Mouse (Mus musculus): ENCODE data around the gene D130043K22Rik. TPM values are rescaled to one million over a fixed set of nuclear protein-coding genes. Genes with fewer than 3 reads are reported as not detected.

The D130043K22Rik gene
- not detected for total RNA-seq (2021)
- long read RNA-seq, experiment 1, result 0 reads
- long read RNA-seq, experiment 2, result 0 reads

DNA sequence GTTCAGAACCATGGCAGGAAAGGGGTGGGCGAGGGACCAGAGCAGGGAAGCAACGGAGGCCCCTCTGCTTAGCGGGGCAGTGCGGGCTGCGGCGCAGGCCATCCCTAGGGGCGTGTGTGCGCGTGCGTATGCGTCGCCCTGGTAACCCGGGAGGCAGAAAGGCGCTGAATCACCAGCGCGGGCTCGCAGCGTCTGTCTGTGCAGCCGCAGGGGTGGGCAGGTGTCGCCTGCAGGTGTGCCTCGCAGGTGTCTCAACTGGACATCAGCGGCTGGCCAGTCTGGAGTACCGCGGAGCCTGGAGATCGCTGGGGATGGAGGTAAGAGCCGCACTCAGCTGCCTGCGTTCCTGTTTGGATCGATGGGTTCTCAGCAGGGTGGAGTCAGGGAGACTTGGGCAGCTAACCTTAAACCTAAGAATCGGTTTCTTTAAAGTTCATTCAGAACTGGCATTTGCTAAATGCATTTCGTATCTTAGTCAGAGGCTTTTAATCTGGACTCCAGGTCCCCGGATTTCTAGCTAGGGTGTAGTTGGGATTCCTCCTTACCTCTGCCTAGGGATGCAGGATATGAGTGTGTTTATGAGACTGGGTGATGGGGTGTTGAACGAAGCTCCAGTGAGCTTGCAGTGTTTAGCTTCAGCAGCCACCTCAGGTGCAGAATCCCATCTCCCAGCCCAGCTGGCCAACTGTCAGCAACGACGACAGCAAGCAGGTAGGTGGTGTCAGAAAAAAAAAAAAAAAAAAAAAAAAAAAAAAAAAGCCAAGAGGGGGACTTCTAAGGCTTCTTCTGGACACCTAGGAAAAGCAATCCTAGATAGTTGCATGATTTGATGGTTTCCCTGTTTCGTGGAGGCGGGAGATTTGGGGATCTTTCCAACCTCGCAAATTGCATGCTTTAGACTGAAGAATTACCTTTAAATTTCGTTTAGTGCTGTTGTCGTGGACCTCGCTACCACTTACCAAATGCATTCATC lies at the start of gene D130043K22Rik:
Gene D130043K22Rik, plus strand, starts transcription at position 153 of the 973 bp plus-strand sequence.
- no peak for DNase-seq
- intact Hi-C loops (cut with DNase I), result no loop called here

DNA sequence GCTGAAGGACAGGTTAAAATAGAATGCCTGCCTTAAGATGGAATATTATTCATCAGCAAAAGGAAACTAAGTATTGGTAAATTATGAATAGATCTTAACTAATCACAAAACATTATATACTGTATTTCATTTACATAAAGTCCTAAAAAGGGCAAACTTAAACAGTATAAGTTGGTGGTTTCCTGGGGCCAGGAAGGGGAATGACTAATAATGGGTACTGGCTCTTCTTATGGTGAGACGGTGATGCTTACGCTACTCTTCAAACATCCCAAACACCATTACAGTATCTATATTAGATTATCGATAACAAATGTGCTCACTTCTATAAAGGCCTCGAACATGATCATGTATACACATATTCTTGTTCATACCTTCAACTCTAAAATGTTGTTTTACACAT lies 46.2 kb upstream of the D130043K22Rik start:
- DNase-seq, result no peak
- intact Hi-C loops (cut with DNase I), result no loop called here

DNA sequence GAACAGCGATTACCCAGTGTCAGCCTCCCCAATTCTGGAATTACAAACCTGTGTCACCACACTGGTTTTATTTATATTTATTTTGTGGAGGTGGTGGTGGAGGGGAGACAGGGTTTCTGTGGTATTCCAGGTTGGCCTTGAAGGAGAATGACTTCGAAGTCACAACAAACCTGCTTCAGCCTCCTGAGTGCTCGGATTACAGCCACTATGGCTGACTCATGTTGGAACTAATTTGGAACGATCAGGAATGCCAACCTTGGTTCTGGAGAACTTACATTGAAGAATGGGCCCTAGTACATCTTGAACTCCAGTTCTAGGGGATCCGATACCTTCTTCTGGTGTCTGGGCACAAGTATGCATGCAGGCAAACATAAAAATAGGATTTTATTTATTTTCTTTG lies 45.6 kb upstream of the D130043K22Rik start:
- DNase-seq, result no peak
- intact Hi-C loops (cut with DNase I), result no loop called here

DNA sequence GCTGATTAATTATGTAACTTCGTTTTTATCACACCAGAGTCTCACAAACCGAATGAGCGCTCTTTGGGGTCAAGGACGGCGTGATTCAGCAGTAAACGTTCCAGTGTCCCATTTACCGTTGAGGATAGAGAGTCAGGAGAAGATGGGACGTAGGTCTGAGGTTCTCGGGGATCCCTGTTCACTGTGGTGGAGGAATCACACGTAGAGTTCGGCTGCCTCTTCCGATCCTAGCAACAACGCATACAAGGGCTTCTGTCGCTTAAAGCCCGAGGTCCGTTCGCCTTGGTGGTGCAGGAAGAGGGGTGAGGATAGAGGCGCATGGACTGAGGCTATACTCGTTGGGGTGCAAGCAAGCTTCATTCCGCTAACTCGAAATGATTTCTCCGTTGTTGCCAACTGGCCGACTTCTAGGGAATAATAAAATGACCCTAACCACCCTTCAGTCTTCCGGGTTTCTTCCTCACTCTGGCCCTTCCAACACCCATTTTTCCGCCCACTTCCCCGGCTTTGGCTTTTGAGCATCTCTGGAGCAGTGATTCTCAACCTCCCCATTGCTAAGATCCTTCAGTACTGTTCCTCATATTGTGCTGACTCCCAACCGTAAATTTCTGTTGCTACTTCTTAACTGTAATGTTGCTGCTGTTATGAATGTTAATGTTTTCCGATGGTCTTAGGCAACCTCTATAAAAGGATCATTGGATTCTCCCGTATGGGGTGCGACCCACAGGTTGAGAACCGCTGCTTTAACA lies 44.8 kb upstream of the D130043K22Rik start:
- intact Hi-C loops (cut with DNase I), result loop anchor here (5.0 kb wide), 1 partner anchor 38 kb away; the partner anchor contains the start of gene Gmnn
- DNase-seq, result peak; percentile 23 to 56

DNA sequence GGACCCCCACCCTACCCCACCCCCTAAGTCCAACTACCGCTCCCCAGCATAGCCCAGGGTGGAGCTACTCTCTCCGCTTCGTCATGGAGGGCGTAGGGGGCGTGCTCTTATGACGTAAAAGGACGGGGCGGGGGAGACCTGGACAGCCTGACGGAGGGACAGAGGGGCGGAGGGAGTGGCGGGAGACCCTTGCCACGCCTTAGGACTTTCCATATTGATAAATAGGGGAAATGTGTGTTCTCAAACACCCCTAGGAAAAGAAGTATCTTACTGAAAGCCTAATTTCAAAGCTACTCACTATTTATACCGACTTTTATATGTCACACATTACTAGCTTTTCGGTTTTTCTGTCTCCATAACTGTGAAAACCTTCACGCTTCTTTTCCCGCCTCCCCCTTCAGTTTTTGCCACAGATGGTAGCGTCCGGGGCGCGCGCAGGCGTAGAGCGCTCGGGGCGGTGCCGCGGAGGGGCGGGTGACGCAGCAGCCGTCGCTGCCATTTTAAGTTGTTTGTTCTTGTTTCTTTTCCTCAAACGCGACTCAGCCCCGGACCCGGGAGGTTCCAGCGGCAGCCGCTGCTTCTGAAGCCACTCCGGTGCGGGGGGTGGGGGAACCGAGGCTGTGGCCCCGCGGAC lies 44.1 kb upstream of the D130043K22Rik start:
- DNase-seq, result peak; percentile 93 to 96
- intact Hi-C loops (cut with DNase I), result loop anchor here (5.0 kb wide), 1 partner anchor 38 kb away; the partner anchor contains the start of gene Gmnn

DNA sequence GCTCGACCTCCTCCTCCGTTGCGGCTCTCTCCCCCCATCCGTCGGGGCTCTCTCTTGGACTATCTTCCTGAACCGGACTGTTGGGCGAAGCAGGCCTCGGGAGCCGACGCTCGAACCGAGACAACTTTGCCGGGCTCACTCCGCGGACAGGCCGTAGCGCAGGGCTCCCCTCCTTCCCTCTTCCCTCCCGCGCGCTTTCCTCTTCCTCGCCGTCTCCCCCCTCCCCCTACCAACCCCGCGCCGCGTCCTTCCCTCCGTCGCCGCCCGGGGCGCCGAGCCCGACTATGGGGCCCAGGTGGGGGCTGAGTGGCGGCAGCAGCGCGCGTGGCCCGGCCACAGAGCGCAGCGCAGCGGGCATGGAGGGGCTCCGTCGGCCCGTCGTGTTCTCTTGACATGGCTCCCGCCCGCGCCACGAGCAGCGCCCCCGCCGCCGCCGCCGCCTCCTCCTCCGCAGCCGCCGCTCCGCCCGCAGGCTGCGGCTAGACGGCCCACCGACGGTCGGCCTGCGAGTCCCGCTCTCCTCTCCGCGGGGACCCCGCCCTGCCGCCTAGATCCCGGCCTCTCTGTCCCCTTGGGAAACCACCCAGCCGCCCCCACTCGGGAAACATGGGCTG lies 43.5 kb upstream of the D130043K22Rik start, which contains the start of gene BC005537:
Gene BC005537, plus strand, starts transcription at position 350 of the 614 bp plus-strand sequence.
- intact Hi-C loops (cut with DNase I), result loop anchor here (5.0 kb wide), 1 partner anchor 39 kb away; the partner anchor contains the start of gene Gmnn
- peak in 1 of 2 experiments; percentile 23 for DNase-seq

DNA sequence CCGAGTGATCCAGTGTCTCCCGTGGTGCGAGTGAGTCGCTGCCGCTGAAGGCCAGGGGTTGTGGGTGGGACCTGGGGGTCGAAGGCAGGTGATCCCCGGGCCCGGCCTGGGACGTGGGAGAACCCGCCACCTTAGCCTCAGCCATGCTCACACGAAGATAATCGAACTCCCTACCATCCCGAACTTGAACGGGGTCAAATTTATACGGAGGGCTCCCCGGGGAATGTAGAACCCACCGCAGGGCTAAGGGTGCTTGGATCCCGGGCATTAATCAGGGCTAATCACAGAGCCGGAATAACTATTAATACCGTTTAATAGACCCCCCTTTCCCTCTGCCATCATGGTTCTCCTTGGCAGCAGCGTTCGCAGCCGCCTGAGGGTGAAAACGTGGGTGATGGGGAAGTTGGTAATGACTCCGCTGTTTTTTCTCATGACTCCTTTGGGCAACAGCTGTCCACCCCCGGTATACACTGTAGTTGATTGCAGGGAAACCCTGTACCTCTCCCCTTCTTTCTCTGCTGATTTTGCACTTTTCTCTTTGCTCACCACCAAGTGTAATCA lies 42.7 kb upstream of the D130043K22Rik start:
- DNase-seq, result peak in 1 of 2 experiments; percentile 24

DNA sequence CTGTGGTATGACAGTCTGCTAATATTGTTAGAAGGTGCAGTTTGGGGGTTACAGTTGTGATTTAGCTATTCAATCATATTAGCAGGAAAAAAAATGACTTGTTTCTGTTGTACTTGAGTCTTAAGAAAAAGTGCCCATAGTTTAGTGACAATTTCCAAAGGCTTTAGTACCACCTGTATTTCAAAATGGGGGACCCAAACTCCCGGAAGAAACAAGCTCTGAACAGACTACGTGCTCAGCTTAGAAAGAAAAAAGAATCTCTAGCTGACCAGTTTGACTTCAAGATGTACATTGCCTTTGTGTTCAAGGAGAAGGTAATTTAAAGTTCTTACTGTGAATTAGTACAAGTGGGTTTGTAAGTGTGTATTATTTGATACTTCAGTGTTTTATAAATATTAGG lies 41.7 kb upstream of the D130043K22Rik start:
- intact Hi-C loops (cut with DNase I), result loop anchor here (5.0 kb wide), 1 partner anchor 41 kb away; the partner anchor contains the start of gene Gmnn
- DNase-seq, result no peak

More for the DNA sequence above, 42.7 kb upstream of the D130043K22Rik start:
- intact Hi-C loops (cut with DNase I), result loop anchor here (5.0 kb wide), 1 partner anchor 40 kb away; the partner anchor contains the start of gene Gmnn

DNA sequence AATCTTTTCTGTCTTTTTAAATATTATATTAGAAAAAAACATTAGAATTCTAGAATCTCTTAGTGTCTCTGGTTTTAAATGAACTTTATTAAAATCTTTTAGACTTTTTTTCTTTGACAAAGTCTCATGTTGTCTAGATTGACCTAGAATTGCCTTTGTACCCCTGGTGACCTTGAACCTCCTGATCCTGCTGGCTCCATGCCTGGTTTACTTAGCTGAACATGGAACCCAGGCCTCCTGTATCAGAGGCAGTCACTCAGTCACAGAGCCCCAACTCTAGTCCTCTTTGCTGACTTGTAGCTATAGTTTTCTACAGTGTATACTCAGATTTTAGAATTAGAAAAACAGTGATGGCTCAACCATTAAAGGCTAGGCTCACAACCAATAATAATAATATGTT lies 38.9 kb upstream of the D130043K22Rik start:
- intact Hi-C loops (cut with DNase I), result no loop called here
- no peak for DNase-seq

DNA sequence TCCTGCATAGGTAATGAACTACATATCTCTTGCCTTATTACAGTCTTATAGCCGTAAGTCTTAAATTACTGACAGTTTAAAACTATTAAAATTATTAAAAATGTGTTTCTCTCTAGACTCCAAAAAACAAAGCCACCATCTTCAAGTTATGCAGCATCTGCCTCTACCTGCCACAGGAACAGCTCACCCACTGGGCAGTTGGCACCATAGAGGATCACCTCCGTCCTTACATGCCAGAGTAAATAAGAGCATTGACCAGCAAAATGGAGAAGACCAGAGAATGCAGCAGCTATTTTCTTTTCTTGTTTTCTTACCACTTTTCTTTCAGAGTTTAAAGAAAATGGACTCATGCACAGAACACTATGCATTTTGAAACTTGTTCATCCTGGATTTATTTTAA lies 32.4 kb upstream of the D130043K22Rik start:
- intact Hi-C loops (cut with DNase I), result no loop called here

DNA sequence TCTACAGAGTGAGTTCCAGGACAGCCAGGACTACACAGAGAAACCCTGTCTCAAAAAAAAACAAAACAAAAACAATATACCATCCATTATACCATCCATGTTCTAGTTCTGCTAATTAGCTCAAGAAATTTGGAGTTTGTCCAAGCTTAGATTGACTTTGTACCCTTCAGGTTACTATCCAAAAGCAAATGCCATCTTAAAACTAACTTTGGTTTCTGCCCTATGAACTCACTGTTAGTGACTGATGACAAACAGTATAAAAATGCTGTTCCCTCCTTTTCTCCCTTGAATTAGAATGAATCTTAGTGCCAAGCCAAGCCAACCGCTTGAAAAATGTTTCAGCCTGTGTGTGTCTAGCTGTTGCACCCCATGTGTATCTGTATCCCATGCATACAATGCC lies 30.3 kb upstream of the D130043K22Rik start:
- no peak for DNase-seq
- intact Hi-C loops (cut with DNase I), result no loop called here

More for the DNA sequence above, 32.4 kb upstream of the D130043K22Rik start:
- DNase-seq, result no peak

DNA sequence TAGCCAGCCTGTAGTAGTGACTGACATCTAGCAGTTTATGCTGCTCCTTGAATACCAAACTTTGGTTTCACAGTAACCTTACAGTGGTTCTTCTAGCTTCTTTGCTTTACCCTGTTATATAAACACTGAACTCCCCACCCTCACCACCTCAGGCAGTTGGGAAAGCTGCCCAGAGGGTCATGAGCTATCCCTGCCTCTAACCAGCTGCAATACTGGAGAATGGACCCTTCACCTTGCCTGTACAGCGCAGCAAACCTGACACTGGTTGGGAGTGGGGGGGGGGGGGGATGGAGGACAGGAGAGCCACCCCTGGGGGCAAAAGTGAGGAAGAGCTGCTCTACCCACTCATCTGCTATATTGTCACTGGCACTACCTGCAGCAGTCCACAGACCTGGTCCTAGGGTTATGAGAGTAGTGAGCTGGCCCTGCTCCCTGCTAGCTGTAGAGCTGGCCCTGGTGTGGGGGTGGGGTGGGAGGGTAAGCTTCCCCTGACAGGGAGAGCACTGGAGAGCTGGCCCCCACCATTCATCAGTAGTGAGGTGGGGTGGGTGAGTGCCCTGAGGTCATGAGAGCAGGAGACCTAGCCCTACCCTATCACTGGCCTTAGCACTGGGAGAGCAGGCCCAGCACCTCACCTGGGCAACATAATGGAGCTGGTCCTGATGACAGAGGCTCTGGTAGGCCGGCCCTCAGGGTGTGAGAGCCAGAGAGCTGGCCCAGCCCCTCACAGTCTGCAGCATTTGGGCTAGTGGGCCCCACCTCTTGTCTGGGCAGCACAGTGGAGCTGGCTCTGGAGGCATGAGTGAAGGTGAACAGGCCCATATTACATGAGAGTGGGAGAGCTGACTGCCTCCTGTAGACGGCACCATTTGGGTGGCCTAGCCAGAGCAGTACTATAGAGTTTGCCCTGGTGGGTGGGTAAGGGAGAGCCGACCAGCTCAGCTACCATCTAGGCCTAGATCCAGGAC lies 28.5 kb upstream of the D130043K22Rik start:
- intact Hi-C loops (cut with DNase I), result no loop called here
- no peak for DNase-seq

DNA sequence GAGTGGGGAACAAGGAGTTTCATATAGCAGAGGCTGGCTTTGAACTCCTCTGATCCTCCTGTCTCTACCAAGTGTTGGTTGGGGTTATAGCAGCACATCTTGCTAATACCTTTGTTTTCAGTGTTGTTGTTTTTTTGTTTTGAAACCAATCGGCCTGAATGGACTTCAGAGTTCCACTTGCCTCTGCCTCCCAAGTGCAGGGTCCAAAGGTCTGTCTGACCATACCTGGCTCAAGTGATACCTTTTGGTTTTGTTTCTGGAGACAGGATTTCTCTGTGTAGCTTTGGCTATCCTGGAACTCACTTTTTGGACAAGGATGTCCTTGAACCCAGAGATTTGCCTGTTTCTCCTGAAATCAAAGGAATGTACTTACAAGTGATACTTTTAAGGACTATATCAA lies 25.0 kb upstream of the D130043K22Rik start:
- intact Hi-C loops (cut with DNase I), result no loop called here
- DNase-seq, result no peak

DNA sequence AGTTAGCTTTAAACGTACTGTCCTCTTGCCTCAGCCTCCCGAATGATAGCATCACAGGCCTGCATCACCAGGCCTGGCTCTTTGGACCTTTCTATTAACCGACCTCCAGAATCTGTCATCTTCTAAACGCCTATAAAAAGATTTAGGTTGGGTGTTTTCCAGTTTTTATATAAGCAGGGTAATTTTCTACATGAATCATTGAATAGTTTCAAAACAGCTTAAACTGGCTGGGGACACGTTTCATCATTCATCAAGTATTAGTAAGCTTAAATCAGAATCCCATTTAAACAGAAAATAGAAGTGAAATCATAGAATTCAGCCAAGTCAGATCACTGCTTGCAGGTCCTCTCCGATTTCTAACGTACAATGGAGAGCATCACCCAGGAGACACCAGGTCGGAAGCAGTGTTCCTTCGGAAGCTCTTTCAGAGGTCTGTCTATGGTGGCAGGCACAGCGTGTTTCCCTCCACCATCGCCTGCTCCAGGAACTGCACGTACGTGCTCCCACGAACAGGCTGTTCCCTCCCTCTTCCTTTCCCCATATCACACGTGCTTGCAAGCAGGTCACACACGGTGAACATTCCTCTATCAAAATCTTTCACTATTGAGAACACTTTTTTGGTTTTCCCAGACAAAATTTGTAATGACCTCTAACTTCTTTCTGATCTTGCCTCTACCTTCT lies 22.1 kb upstream of the D130043K22Rik start:
- intact Hi-C loops (cut with DNase I), result no loop called here

DNA sequence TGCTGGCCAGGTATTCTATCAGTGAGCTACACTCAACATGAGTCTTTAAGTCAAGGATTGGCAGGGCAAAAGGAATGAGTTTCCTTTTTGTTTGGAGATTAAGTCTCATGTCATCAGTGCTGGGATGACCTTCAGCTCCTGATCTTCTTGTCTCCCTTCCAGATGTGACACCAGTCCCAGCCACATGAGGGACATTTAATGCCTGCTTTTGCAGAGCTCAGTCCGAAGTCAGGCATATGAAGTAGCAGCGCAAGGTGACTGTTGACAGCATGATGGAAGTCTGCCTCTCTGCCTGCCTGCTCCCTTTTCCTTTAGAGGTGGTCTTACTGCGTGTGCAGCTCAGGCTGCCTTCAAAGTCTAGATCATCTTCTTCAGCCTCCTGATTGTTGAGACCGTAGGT lies 20.3 kb upstream of the D130043K22Rik start:
- intact Hi-C loops (cut with DNase I), result no loop called here
- no peak for DNase-seq

More for the DNA sequence above, 22.1 kb upstream of the D130043K22Rik start:
- DNase-seq, result no peak

DNA sequence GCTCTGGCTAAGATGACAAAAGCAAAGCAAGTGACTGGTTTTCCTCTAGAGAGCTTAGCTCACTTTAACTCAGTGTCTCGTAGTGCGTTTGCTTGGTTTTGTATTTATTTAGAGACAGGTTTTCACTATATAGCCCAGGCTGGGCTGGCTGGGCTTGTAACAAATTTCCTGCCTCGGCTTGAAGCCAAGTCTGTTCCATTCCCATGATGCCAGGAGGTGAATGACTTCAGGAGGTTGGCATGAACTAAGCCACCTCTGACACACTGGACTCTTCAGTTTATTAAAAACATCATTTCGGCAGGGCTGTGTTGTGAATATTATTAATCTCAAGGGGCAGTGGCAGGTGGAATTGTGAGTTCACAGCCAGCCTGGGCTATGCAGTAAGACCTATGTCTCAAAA lies 19.3 kb upstream of the D130043K22Rik start:
- no peak for DNase-seq
- intact Hi-C loops (cut with DNase I), result no loop called here

DNA sequence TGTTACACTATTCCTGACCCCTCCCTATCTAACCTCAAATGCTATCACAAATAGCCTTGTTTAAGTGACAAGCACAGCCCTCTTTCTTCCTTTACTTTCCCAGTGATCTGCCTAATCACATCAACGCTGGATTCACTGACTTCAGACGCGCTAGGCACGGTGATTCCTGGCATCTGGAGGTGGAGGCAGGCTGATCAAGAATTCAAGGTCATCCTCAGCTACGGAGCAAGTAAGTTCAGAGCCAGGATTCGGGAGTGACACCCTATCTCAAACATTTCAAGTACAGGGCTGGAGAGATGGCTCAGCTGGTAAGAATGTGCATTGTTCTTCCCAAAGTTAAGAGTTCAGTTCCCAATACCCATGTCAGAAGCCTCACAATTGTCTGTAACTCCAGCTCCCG lies 18.8 kb upstream of the D130043K22Rik start:
- DNase-seq, result no peak
- intact Hi-C loops (cut with DNase I), result no loop called here

Data from gastrocnemius, postnatal 36 days (tissue).